Mouse (Mus musculus) adrenal gland, postnatal 4 days (tissue): ENCODE measurements around the gene Smad5. TPM values are rescaled to one million over a fixed set of nuclear protein-coding genes. Genes with fewer than 3 reads are reported as not detected.

Experiments
- total RNA-seq, 2 experiments: library from RNA; stranded (reverse); gene quantifications; 2 replicates each; pipeline ENCODE4 v1.2.3; 2021

Gene Smad5
- total RNA-seq, 2 experiments from 2014 or later = 80.4 to 81.3 TPM

Other genes with a start within 250 kb of the Smad5 start
- not detected for gene Il9, start 220.8 kb upstream of the Smad5 start, total RNA-seq
- 1 to 10 TPM; 7.1 to 8.3 TPM for gene Fbxl21, start 180.5 kb upstream of the Smad5 start, total RNA-seq
- gene Lect2, start 154.5 kb upstream of the Smad5 start, total RNA-seq = 10 to 100 TPM in 1 of 2 experiments, under 1 TPM in 1; 0.98 to 24.8 TPM
- 10 to 100 TPM; 52.0 to 53.4 TPM for gene Tgfbi, start 93.5 kb upstream of the Smad5 start, total RNA-seq
- under 1 TPM in 1 of 2 experiments, not detected in 1; 0.28 TPM for gene Gm45623, start 50.8 kb downstream of the Smad5 start, total RNA-seq
- gene Trpc7, start 193.0 kb downstream of the Smad5 start, total RNA-seq = under 1 TPM; 0.36 to 0.51 TPM